ENCODE assay signal across 14 mouse cellular contexts in genomic region chr17:67136421-67136820, GRCm38 (mm10).
DNase-seq lines count a peak whose midpoint lies in the region; ATAC-seq and TF ChIP-seq lines count a peak whose summit lies in the region.
"Had no signal": no experiment of that assay in that cellular context is flagged by ENCODE, and none has a peak within 500 bp of the region (broad histone marks: within the 10 kb centered on the region; RNA-seq: fewer than 3 reads in every experiment).

No protein-coding gene starts in this region.

- peaks cover 50% of the 10 kb centered on the region for H3K9me3 ChIP-seq in megakaryocyte, embryonic 14.5 days
- no peaks in the 10 kb centered on the region for H3K9me3 ChIP-seq in stomach, postnatal 0 days (ENCODE audit: control insufficient read depth, low read length)

- TF ChIP-seq EP300 in stomach, postnatal 0 days (optimal IDR thresholded peaks at IDR 0.05) = no peak

- no peaks in the 10 kb centered on the region for H3K4me1 ChIP-seq in megakaryocyte, embryonic 14.5 days
- peaks cover 4% of the 10 kb centered on the region; the same call in 1 of the 2 replicates for H3K4me1 ChIP-seq in stomach, postnatal 0 days (replicated peaks; ENCODE audit: control insufficient read depth, insufficient read depth)

- H3K4me2 ChIP-seq in stomach, postnatal 0 days (replicated peaks; ENCODE audit: low read depth) = no peak overlapping the region

- 65% methylated on average over 8 of the region's 8 CpGs for WGBS in stomach, postnatal 0 days

- no peak overlapping the region for H3K9ac ChIP-seq in stomach, postnatal 0 days (ENCODE audit: low read length)
- H3K9ac ChIP-seq: liver, embryonic 14.5 days had no signal

- H3K36me3 ChIP-seq in megakaryocyte, embryonic 14.5 days (replicated peaks; ENCODE audit: low read length) = no peaks in the 10 kb centered on the region
- no peaks in the 10 kb centered on the region for H3K36me3 ChIP-seq in stomach, postnatal 0 days (ENCODE audit: control insufficient read depth, insufficient read depth, low read length)

- peak; percentile 62 for ATAC-seq in frontal cortex, adult (ENCODE audit: low TSS enrichment)
- ATAC-seq in megakaryocyte, adult 5-6 weeks (ENCODE audit: poor library complexity, severe bottlenecking) = no peak
- ATAC-seq in stomach, postnatal 0 days (ENCODE audit: low FRiP score, low TSS enrichment) = no peak
- ATAC-seq: inflammation-experienced regulatory T-cells, adult 6 months had no signal

- no peak for DNase-seq in frontal cortex, postnatal 14 days (ENCODE audit: low spot score in 2 of 2)
- DNase-seq in heart, postnatal 10 days = peak; percentile 53 to 64
- DNase-seq in stomach, postnatal 0 days (ENCODE audit: low spot score) = peak; percentile 12
- DNase-seq in cerebellum, postnatal 36 days = no peak
- no peak for DNase-seq in gastrocnemius, postnatal 36 days
- DNase-seq: adrenal gland, adult 2 months; kidney, postnatal 25 days; lung, postnatal 14 days; midbrain, embryonic 14.5 days had no signal

- H3K27ac ChIP-seq in stomach, postnatal 0 days (replicated peaks) = no peak overlapping the region
- H3K27ac ChIP-seq: liver, embryonic 14.5 days had no signal

- intact Hi-C loops in heart, postnatal 10 days (cut with DNase I) = loop anchor here (5.0 kb wide), 1 partner anchor 36 kb away; no protein-coding TSS in a partner anchor
- intact Hi-C loops in gastrocnemius, postnatal 36 days (cut with DNase I) = no loop called here

- H3K27me3 ChIP-seq in megakaryocyte, embryonic 14.5 days (replicated peaks) = no peaks in the 10 kb centered on the region
- no peaks in the 10 kb centered on the region for H3K27me3 ChIP-seq in stomach, postnatal 0 days (ENCODE audit: control insufficient read depth, insufficient read depth, low read length)

- no peak for TF ChIP-seq CTCF in stomach, postnatal 0 days (IDR thresholded peaks at IDR 0.05; ENCODE audit: low read depth)

- H3K4me3 ChIP-seq in megakaryocyte, embryonic 14.5 days (replicated peaks) = peak overlapping the region; percentile 50
- no peak overlapping the region for H3K4me3 ChIP-seq in stomach, postnatal 0 days (ENCODE audit: low read depth, low read length)

Comparison
In these comparisons a context has a peak if more than half of its experiments do, and no peak if none do; other contexts are left out.
1. DNase-seq: peak in heart, postnatal 10 days (2 of 2) and stomach, postnatal 0 days (single experiment); none in frontal cortex, postnatal 14 days (0 of 2), cerebellum, postnatal 36 days (0 of 2) and gastrocnemius, postnatal 36 days (0 of 2).